Mouse (Mus musculus): Measurements from ENCODE around the gene Cfap58.

Gene Cfap58

DNA sequence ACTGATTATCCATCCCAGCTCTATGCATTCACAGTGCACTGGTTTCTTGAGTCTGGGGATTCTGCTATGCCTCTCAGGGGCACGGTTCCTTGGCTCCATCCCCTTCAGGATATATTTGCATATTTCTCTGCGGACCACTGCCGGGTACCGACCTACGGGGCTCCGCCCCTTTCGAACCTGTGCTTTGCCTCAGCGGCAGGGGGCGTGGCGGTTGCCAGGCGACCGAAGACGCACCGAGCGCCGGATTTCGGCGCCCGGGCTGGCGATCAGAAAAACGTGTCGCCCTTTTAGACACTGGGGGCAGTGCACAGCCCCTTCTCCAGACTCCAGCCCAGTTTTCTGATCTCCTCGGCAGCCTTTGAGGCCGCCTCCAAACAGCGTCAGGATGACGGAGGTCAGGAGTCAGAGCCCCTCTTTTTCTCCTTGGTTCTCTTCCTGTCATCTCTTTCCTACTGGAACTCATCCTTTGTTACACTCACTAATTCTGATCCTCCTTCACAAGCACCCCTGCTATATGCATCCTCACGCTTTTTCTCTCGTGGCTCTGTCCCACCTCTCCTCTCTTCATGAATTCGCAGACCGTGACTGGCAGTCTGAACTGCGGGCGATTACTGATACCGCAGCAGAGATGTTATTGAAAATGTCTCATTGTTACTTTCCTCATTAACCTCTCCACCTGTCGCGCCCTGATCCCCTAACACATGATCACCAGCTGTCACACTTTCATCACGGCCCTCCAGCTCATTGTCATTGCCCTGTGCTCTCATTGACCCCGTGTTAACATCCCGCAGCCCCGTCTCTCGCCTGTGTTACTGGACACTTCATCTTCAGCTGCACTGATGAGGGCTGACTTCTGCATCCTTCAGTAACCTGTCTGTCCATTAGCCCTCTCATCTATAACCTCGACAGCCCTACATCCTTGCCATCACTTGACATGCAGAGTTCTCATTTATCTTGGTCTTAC, at the start of gene Cfap58:
Gene Cfap58, plus strand, starts transcription at position 233 of the 964 bp plus-strand sequence.
- DNase-seq (ENCODE audit: low spot score), result peak; percentile 75

DNA sequence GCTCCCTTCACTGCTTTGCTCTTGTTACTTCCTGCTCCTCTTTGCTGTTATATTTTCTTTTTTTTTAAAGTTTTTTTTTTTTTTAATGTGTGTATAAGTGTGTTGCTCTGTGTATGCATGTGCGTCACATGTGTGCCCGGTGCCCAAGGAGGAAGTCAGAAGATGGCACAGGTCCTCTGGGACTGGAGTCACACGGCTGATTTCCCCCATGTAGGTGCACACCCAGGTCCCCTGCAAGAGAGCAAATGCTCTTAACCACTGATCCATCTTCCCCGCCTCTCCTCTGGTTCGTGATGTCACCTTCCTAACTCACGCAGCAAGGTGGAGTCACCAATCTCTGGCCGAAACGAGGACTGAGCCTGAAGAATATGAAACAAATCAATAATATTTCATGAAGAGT, 49.4 kb upstream of the Cfap58 start:
- DNase-seq (ENCODE audit: low spot score), result peak; percentile 71

DNA sequence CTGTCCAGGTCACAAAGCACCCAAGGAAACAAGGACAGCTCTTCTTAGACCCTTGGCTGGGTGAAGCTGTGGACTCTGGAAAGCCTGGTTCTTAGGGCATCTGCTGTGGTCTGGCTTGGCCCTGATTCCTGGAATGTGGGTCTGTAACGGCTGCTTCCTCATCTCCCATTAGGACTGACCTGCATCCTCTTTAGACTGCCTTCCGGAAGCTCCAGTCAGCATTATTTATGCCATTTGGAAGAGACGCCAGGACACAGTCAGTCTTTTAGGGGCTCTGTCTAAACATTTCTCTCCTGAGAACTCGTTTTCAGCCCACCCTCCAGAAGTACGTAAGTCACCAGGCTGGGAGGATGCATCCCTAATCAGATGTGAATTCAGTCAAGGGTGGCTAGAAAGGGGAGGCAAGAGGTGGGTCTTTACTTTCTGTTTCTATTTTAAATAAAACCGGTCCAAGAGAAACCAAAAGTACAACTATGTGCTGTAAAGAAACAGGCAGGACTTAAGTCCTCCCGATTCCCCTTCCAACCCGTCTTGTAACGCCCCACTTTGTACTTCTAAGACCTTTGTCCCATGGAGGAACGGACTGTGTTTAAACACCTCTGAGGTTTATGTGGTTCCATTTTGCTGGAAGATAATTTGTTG, 46.9 kb upstream of the Cfap58 start:
- DNase-seq (ENCODE audit: low spot score), result peak; percentile 35

DNA sequence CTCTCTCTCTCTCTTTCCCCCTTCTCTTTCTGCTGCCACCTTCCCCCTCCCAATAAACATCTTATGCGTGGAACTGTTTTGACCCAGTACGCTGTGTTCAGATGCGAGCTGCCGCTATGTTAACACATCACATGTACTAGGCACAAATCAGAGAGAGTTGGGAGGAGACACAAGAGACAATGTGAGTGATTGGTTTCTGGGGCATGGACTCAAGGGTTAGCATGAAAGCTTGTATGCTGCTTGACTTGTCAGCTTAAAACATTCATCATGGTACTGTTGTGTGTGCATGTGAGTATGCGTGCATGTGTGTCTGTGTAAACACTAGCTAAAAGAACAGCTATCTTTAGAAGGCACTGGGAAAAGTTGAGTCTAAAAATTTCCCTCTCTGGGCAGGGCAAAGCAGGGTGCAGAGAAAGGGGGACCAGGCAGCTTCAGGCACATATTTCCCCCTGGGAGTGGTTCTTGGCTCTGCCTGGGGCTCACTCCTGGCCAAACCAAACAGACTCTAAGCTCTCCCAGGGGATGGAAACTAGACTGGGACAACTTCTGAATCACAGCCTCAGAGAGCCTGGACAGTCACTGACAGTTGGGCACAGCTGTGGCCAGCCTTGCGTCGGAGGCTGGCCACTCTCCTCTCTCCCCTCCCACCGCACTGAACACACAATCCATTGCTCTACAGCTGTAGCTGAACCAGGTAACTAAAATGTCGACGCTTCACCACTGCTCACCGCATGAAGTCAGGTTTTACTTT, 45.7 kb upstream of the Cfap58 start:
- DNase-seq (ENCODE audit: low spot score), result no peak

DNA sequence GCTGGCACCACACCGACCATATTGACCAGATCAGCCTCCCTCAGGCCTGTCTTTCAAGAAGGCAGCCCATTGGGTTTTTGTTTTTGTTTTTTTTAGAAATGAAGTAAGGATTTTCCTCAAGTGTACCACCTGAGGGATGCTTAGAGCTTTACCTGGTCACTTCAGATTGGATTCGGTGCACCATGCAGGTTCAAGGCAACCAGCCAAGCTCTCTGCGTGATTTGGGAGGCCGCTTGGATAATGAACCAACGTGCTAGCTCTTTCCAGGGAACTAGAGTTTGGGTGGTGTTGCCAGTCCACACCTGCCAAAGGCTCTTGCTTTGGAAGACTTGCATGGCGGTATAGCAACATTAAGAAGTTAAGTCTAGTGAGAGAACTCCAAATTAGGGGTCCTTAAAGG, 44.4 kb upstream of the Cfap58 start:
- DNase-seq (ENCODE audit: low spot score), result no peak

DNA sequence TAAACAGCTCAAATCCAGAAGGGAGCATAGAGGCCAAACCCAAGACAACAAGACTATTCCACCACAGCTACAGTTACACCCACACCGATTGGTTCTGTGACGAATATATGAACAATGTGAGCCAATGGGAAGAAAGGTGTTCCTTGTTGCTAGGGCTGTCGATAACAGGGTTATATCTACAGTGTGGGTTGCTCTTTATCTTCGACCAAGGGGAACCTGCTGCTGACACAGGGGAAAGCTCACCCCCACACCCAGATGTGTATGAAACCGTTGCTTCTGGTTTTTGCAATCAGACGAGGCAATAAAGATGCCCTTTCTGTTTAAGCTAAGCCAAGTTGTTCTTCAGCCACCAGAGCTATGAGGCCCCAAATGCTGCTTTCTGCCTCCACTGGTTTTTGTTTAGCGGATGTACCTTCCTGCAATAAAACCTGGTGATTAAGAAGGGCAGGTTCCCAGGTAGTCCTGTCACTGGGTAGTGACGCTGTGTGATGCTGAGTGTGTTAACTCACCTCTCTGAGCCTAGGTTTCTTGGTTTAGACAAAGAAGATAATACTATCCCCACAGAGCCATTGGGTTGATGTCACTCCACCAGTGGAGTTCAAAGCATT, 38.9 kb upstream of the Cfap58 start:
- DNase-seq (ENCODE audit: low spot score), result no peak

DNA sequence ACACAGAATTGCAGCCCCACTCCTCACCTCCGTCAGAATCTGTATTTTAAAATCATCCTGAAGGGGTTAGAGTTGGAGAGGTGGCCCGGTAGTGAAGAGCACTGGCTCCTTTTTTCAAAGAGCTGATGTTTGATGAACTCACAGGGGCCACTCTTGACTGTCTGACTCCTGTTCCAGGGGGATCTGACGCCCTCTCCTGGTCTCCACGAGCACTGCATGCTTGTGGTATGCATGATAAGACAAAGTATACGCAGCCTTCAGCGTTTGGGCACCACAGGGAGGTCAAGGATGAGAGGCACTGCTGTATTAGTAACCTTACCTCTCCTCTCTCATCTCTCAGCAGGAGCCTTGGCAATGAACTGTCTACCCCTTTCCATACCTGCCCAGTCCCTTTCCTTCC, 37.5 kb upstream of the Cfap58 start:
- no peak for DNase-seq (ENCODE audit: low spot score)

DNA sequence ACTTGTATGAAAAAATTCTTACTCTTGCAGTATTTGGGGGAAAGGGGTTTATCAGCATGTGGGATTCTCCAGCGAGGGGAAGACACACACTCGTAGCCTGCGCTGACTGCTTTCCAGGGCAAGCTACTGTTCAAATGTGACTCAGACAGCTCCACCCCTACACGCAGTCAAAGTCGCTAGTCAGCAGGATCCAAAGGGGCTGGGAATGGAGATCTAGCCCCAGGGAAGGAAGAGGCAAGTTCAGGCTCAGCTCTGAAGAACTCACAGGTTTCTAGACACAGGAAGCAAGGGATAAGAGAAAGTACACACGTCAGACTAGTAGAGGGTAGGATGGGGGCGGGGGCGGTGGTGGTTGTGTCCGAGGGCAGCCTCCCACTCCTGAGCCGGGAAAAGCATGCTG, 36.9 kb upstream of the Cfap58 start:
- DNase-seq (ENCODE audit: low spot score), result no peak

DNA sequence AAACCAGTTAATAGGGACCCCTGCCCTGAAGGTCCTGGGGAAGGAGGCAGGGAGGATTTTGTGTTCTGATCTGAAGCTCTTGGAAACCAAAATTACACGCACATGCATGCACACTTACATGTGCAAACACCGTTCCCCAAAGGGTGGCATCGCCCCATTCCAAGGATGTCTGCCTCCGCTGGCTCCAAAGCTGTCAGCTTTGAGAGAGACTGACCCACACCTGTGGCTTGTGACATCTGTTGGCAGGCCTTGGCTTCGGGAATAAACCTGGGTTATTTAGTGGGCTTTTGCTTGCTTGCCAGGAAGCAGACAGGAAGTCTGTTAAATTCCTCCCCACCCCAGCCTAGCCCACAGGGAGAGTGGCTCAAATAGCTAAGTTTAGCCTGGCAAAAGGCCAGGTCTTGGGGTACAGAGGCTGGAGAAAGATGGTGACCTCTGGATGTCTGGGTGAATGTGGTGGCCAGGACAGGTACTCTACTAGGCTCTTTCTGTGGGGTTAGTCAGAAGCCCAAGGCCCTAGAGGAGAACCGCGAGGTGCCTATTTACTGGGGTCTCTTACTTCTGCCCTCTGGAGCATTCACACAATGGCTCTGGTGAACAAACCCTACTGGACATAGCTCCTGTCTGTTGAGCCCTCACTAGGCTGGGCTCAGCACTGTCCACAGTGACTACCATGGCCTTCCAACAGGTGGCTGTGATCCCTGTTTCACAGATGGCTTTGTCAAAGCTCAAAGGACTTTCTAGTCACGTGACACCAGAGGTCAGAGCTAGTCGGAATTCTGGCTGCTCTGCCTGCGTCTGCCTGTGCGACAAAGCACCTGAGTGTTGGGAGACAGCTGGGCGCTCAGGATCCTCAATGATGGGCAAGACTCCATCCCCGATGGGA, 34.9 kb upstream of the Cfap58 start:
- DNase-seq (ENCODE audit: low spot score), result no peak

DNA sequence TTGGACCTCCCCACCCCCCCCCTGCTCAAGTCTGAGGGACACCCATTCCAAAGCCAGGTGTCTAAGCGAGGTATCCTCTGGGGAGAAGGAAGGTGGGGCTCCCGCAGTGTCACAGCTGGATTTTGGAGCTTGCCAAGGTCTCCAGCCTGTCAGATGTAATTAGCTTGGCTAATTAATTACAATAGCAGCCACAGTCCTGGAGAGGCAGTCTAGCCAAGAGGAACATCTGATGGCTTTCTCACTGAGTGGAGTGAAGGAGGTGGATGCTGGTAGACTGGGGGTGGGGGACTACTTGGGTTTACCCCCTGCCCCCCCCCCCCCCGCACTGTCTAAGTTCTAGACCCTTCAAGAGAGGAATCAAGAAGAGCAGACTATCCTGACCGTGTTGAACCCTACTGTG, 33.8 kb upstream of the Cfap58 start:
- DNase-seq (ENCODE audit: low spot score), result no peak

DNA sequence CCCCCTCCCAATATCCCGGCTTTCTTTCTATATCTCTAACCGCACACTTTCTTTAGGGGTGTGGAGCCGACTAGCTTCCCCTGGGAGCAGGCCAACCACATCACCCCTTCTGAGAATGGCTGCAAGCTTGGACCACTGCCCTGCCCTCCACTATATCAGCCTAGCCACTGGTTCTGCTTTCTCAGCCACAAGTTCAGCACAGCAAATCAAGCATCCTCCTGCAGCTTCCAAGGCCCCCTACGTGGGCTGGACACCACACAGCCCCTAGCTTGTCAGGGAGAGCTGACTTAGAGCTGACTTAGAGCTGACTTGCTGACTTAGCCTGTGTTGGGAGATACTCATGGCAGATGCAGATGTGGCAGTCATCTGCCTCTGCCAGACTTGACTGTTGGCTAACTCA, 32.4 kb upstream of the Cfap58 start:
- DNase-seq (ENCODE audit: low spot score), result no peak

DNA sequence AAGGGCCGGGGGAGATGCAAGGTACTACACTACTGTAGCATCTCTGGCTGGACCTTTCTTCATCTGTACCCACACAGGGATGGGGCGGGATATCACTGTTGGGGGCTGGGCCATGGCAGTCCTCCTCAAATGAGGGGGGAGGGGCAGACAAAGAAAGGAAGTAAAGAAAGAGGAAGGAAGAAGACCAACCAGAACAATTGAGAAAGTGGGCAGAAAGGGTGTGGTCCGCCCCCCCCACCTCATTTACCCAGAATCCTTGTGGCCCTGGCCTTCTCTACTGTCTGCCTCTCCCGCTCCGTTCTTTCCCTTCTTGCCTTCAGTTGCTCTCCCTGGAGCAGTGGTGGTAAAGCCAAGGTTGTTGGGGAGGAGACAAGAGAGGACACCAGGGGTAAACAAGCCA, 31.9 kb upstream of the Cfap58 start:
- no peak for DNase-seq (ENCODE audit: low spot score)

DNA sequence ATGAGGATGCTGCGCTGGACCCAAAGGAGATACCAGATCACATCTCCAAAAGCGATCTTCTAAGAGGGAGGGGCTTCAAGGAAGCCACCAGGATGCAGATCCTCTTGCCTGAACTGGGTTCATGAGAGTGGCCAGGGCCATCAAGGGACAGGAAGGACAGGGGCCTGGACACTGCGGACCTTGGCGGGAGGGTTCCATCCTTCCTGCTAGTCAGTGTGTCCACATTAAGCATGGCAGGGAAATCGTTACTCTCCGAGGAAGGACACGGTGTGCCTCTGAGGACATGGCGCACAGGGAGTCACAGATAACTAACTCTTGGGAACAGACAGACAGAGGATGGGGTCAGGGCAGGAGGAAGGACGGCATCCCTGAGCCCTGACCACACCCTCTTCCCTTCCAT, 29.9 kb upstream of the Cfap58 start:
- no peak for DNase-seq (ENCODE audit: low spot score)

DNA sequence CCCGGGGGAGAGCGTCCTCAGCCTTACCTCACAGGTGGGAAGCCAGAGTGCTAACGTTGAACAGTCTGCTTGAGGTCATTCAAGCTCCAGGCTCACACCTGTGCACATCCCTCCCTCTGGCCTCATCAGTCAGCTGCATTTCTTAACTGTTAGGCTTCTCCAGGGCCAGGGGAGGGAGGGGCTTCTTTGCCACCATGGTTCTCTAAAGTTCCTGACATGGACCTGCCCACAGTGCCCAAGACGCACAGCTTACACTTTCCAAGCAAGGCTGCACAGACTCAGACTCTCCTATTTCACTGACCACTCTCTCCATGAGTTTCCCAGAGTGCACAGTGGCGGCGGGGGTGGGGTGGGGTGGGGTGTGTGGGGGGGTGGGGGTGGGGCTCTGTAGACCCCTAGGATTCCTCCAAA, 28.5 kb upstream of the Cfap58 start:
- no peak for DNase-seq (ENCODE audit: low spot score)

DNA sequence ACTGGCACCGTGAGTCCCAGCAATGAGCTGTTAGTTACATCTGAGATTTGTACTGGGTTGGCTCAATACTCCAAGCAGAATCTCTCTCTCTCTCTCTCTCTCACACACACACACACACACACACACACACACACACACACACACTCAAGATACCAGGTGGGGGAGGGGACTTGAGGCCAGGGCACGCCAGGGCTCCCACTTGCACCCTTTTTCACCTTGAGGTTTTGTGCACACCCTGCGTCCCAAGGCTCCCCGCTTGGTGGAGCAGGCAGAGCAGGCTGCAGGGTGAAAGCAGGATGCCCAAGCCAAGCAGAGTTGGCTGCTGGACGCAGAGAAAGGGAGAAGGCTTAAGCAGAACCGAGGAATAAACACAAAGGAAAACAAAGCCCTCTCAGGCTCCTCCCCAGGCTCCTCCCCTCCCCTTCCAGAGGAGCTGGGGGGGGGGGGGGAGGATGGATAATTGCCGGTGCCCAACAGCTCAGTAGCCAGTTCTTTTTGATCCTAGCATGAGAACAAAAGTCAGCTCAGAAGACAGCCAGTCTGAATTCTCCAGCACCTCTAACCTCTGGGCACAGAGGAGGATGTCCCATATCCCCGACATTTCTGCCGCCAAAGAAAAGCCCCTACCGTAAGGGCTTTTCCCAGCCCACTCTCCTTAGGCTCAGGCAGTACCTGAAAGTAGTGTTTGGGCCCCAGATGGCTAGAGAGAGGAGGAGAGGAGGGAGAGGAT, 27.9 kb upstream of the Cfap58 start:
- no peak for DNase-seq (ENCODE audit: low spot score)

DNA sequence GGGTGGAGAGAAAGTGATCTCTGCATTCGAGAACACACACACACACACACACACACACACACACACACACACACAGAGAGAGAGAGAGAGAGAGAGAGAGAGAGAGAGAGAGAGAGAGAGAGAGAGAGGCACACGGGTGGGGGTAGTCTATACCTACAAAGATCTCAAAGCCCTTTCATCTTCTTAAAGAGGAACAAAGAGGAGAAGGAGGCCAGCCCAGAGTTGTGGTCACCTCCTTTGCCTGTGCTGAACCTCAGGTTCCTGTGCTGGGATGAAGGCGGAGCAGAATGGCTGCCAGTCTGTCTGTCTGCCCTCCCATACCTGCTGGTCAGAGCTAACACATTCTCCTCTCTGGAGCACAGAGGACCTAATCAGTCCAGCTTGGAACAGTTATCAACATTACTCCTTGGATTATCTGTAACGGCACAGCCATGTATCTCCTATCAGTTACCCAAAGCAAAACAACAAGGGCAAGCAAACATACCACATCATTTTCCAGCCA, 27.3 kb upstream of the Cfap58 start:
- peak; percentile 75 for DNase-seq (ENCODE audit: low spot score)

DNA sequence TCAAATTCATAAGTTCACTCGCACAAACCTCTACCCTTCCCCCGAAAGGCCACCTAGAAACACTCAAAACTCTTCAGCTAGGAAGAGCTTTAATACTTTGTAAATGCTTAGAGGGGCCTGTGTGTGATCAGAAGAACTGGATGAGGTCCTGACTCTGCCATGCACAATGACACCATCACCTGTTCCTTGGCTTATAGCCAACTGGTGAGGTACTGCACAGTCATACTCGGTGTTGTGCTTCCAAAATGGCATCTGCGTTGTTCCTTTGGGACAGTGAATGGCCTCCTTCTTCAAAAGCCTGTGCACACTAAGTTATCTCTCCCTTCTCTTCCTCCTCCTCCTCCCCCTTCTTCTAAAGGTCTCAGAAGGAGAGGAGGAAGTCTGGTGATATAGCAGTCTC, 26.7 kb upstream of the Cfap58 start:
- DNase-seq (ENCODE audit: low spot score), result no peak

DNA sequence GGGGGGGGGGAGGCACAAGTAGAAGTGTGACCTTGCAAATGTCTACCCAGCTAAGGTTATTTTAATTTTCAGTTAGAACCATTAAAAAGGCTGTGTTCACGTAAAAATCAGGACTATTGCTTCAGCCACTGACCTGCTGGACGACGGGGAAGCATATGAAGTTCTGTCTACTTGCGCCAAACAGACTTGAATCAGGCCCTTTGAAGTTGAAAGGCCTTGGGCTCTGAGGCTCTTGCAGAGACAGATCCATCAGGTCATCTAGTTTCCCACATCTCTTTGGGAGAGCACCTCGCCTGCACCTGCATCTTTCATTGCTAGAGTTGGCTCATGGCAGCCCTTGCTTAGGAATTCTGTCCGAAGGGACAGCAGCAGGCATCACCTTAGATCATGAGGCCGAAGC, 24.1 kb upstream of the Cfap58 start:
- DNase-seq (ENCODE audit: low spot score), result no peak

DNA sequence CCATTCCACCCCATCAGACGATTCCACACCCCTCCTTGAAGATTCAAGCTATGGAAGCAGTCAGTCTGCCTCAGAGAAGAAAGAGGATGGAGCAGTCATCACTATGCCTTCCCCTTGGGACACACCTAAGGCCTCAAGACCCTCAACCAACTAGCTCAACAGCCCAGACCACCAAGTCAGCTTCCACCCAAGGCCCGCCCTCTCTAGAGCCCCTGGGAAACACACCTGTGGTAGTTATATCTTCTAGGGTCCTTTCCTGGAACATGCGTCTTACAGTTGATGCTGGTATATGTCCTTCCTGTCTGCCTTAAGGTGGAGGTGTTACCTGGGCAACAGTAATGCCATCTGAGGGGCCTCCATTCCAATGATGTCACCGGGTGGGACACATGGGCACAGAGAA, 23.3 kb upstream of the Cfap58 start:
- no peak for DNase-seq (ENCODE audit: low spot score)

DNA sequence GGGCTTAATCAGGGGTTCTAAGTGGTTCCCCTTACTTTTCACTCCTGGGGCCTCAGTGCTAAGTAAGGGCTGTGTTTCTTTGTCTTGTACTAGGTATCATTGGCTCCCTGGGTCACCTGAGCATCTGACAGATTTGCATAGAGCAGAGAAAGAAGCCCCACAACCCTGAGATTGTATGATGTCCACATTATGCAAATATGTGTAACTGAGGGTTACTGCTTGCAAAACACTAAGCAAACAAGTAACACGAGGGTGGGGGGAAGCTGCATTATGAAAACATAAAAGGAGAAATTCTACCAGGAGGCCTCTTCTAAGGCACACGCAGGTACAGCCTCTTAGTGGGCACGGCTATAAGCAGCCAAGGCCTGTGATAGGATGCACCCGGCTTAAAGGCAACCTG, 22.2 kb upstream of the Cfap58 start:
- peak; percentile 32 for DNase-seq (ENCODE audit: low spot score)
